Mouse (Mus musculus): ENCODE measurements around the gene Pcsk5.

DNA sequence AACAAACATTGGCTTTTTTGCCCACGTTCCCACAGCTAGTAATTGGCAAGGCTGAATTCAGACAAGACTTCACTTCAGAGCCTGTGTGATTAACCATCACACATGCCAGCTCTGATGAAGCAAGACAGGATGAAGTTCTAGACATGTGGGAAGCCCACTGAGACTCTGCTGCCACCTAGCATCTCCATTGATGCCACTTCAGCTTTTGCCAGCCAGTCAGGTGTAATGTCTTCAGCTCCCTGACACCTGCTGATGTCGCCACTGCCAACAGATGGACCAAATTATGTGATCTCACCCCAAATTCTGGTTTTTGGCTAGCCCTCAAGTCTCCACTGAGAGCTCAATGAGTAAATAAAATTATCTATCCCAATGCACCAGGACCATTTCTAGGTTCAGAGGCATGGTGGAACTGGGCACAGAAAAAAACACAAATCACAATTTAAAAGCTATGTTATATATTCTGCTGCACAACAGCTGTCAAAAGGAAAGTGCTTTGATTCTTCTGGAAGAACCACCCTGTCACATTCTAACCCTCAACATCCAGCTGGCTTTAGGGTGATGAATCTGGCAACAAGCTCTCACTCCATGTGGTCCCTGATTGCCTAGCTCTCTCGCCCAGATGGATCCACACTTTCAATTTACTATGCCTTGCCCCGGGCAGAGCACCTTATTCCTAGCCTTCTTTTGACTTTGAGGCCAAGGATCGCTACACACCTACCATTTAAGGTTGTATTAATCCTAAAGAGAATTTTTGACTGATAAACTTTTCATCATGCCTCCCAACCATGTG lies 67.6 kb downstream of the Pcsk5 start:
- TF ChIP-seq CTCF (IDR thresholded peaks at IDR 0.05; ENCODE audit: borderline replicate concordance, extremely low read depth, insufficient read depth, insufficient read length): no peak
- TF ChIP-seq POLR2A (IDR thresholded peaks at IDR 0.05; ENCODE audit: borderline replicate concordance, extremely low read depth, insufficient read depth, insufficient read length, poor library complexity, severe bottlenecking): no peak

Data from brain, embryonic 14.5 days (tissue).